Mouse (Mus musculus): ENCODE measurements around the gene Clec4n. TPM values are rescaled to one million over a fixed set of nuclear protein-coding genes. Genes with fewer than 3 reads are reported as not detected.

The Clec4n gene
- total and polyA plus RNA-seq, 3 experiments = not detected

- Histone ChIP-seq H3K9me3 (replicated peaks; ENCODE audit: low read length) (no peaks in the 10 kb centered on the region), H3K27me3 (replicated peaks) (no peaks in the 10 kb centered on the region), H3K4me2 (ENCODE audit: insufficient read depth, low read depth, poor library complexity, severe bottlenecking) (no peak overlapping the region), H3K9ac (ENCODE audit: insufficient read depth, low read depth) (no peak overlapping the region), H3K79me2 (replicated peaks; ENCODE audit: control insufficient read depth, extremely low read depth, insufficient read depth, poor library complexity, severe bottlenecking) (no peaks in the 10 kb centered on the region), H3K4me1 (ENCODE audit: control insufficient read depth in 1 of 2, insufficient read depth in 2 of 2) (peaks cover 3 to 8% of the 10 kb centered on the region in 2 experiments), H3K27ac (ENCODE audit: insufficient read depth, low read depth) (no peak overlapping the region), H3K36me3 (replicated peaks in 1 of 2; ENCODE audit: control insufficient read depth in 1 of 2, insufficient read depth in 1 of 2, low read length in 1 of 2) (no peaks in the 10 kb centered on the region), H3K4me3 (replicated peaks in 1 of 3; ENCODE audit: low read depth in 2 of 3, low read length in 2 of 3, poor library complexity in 1 of 3) (no peak overlapping the region)
- no peak for DNase-seq (ENCODE audit: extremely low read depth)
- in situ Hi-C loops (cut with MboI; ENCODE audit: low pct_ligation_motif_present, low pct_unique_long_range_greater_than_20kb, low sequenced_read_pairs) (no loop called here), dilution Hi-C loops (cut with MboI; ENCODE audit: extremely low pct_ligation_motif_present, extremely low pct_unique_long_range_greater_than_20kb, low sequenced_read_pairs) (no loop called here)
- TF ChIP-seq NRF1 (IDR thresholded peaks at IDR 0.05; ENCODE audit: low read depth, low read length) = no peak
- TF ChIP-seq MAFK (IDR thresholded peaks at IDR 0.05; ENCODE audit: insufficient replicate concordance, low read length) = peak; percentile 15; the same call in 1 of the 2 replicates
- no peak for TF ChIP-seq MAZ (IDR thresholded peaks at IDR 0.05; ENCODE audit: low read depth, low read length)
These were observed 36.2 kb downstream of the Clec4n start for GRCm38 (mm10) chr6:123265809-123266208.

GRCm38 (mm10) chr6:123266945-123267344 lies 37.3 kb downstream of the Clec4n start:
- TF ChIP-seq CHD2 (IDR thresholded peaks at IDR 0.05; ENCODE audit: low read length) (no peak), ETS1 (conservative IDR thresholded peaks at IDR 0.05; ENCODE audit: low read depth, low read length) (no peak)
- Histone ChIP-seq H3K9me3 (replicated peaks; ENCODE audit: low read length) (no peaks in the 10 kb centered on the region), H3K4me1 (ENCODE audit: control insufficient read depth in 1 of 2, insufficient read depth in 2 of 2) (peaks cover 3 to 8% of the 10 kb centered on the region in 2 experiments), H3K9ac (ENCODE audit: insufficient read depth, low read depth) (no peak overlapping the region), H3K27ac (ENCODE audit: insufficient read depth, low read depth) (no peak overlapping the region), H3K79me2 (replicated peaks; ENCODE audit: control insufficient read depth, extremely low read depth, insufficient read depth, poor library complexity, severe bottlenecking) (no peaks in the 10 kb centered on the region), H3K27me3 (replicated peaks) (no peaks in the 10 kb centered on the region), H3K36me3 (replicated peaks in 1 of 2; ENCODE audit: control insufficient read depth in 1 of 2, insufficient read depth in 1 of 2, low read length in 1 of 2) (no peaks in the 10 kb centered on the region), H3K4me2 (ENCODE audit: insufficient read depth, low read depth, poor library complexity, severe bottlenecking) (no peak overlapping the region), H3K4me3 (replicated peaks in 1 of 3; ENCODE audit: low read depth in 2 of 3, low read length in 2 of 3, poor library complexity in 1 of 3) (no peak overlapping the region)
- in situ Hi-C loops (cut with MboI; ENCODE audit: low pct_ligation_motif_present, low pct_unique_long_range_greater_than_20kb, low sequenced_read_pairs) = no loop called here
- dilution Hi-C loops (cut with MboI; ENCODE audit: extremely low pct_ligation_motif_present, extremely low pct_unique_long_range_greater_than_20kb, low sequenced_read_pairs) = no loop called here
- DNase-seq (ENCODE audit: extremely low read depth) = no peak

- Histone ChIP-seq H3K27ac (ENCODE audit: insufficient read depth, low read depth) (no peak overlapping the region), H3K4me3 (replicated peaks in 1 of 3; ENCODE audit: low read depth in 2 of 3, low read length in 2 of 3, poor library complexity in 1 of 3) (no peak overlapping the region)
- TF ChIP-seq RAD21 (IDR thresholded peaks at IDR 0.05; ENCODE audit: low read depth, low read length) (no peak), GABPA (IDR thresholded peaks at IDR 0.05; ENCODE audit: insufficient replicate concordance, low read depth, low read length) (no peak)
These were observed 49.8 kb downstream of the Clec4n start for GRCm38 (mm10) chr6:123279443-123279842.

More at GRCm38 (mm10) chr6:123279443-123279842, 49.8 kb downstream of the Clec4n start:
- Histone ChIP-seq H3K27me3 (replicated peaks) (peaks cover 19% of the 10 kb centered on the region), H3K36me3 (replicated peaks in 1 of 2; ENCODE audit: control insufficient read depth in 1 of 2, insufficient read depth in 1 of 2, low read length in 1 of 2) (no peaks in the 10 kb centered on the region), H3K79me2 (replicated peaks; ENCODE audit: control insufficient read depth, extremely low read depth, insufficient read depth, poor library complexity, severe bottlenecking) (no peaks in the 10 kb centered on the region), H3K4me2 (ENCODE audit: insufficient read depth, low read depth, poor library complexity, severe bottlenecking) (no peak overlapping the region), H3K9me3 (replicated peaks; ENCODE audit: low read length) (no peaks in the 10 kb centered on the region), H3K9ac (ENCODE audit: insufficient read depth, low read depth) (no peak overlapping the region), H3K4me1 (ENCODE audit: control insufficient read depth in 1 of 2, insufficient read depth in 2 of 2) (no peaks in the 10 kb centered on the region)
- no peak for DNase-seq (ENCODE audit: extremely low read depth)
- in situ Hi-C loops (cut with MboI; ENCODE audit: low pct_ligation_motif_present, low pct_unique_long_range_greater_than_20kb, low sequenced_read_pairs) = no loop called here
- dilution Hi-C loops (cut with MboI; ENCODE audit: extremely low pct_ligation_motif_present, extremely low pct_unique_long_range_greater_than_20kb, low sequenced_read_pairs) = no loop called here
